Mouse (Mus musculus) olfactory bulb, adult 2 months (tissue): ENCODE data around the gene Slc27a1.
A peak's percentile ranks its signal among the peaks of the same experiment; 100 is the strongest.
"Not testable (repeated sequence)": the region's sequence is repeated elsewhere in the genome, so short reads cannot be mapped to it uniquely, and the experiment has no call there.

ENCODE experiments used
- CTCF ChIP-seq: fragments of 200-500 bp; IDR thresholded peaks from 2 replicates; pipeline ENCODE4 v1.5.1; 2012; ENCODE audit warnings: low read depth, mild to moderate bottlenecking, low read length, moderate library complexity; ENCODE audit not compliant: insufficient read depth
- POLR2A ChIP-seq: fragments of 200-500 bp; IDR thresholded peaks from 2 replicates; pipeline ENCODE4 v1.6.1; 2012; ENCODE audit warnings: mild to moderate bottlenecking, low read depth, low read length, moderate library complexity; ENCODE audit not compliant: insufficient read depth

GRCm38 (mm10) chr8:71519037-71519825 is 49.5 kb upstream of the Slc27a1 start:
- not testable (repeated sequence) for TF ChIP-seq POLR2A
- TF ChIP-seq CTCF = 0 out of 2 replicates have a peak, but pooled peaks have one; percentile 23
